Mouse (Mus musculus): ENCODE measurements at regions not wholly inside any gene's neighbourhood (a gene's known extent, or its start where the extent isn't known, plus 50 kb on each side); places are given as distances from the start of the nearest gene placed in this dataset.

DNA sequence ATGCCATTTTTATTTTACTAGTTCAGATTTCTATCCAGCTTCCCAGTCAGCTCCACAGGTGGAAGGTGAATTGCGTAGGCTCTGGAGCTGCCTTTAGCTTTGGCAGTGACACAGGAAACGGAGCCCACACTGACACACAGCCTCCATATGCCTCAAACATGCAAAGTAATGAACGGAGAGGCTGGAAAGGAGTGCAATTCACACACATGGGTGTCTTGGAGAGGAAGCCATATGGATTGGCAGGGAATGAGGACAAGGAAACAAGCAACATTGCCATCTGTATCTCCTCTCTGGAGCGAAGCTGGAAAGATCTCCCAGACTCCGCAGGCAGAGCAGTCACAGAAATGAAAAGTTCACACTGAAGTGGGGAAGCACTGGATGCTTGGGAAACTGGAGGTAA lies 201.6 kb upstream of the 4930452B06Rik start:
- DNase-seq = no peak

DNA sequence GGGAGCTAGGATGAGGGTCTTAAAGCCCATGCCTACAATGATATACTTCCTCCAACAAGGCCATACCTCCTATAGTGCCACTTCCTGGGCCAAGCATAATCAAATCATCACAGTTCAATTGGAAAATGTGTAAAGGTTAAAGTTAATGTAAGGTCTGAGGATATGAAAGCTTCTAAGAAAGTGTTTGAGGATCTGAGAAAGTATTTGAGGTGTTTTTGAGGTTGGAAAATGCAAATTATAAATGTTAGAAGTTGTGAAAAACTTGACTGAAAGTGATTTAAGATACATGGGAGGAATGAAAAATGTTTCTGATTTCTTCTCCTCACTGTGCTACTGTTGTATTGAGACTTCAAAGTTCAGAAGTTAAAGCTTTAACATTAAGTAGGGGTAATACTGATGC lies 185.5 kb upstream of the 4930452B06Rik start:
- DNase-seq = no peak

DNA sequence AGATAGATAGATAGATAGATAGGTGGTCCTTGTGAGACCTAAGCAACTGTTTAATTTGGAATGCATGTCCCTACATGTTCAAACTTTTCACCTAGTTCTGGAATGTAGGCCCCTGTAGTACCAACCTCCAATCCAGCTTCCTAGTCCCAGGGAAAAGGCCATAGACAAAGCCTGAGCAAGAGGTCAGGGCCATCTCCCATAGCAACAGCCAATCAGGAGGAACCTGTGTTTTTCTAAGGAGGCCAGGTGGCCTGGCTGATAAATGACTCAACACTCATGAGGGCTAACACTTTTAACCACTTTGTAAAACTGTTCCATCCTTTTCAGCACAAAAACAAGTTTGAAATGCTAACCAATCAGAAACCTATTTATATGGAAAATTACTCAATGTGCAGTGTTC lies 184.2 kb upstream of the 4930452B06Rik start:
- no peak for DNase-seq

DNA sequence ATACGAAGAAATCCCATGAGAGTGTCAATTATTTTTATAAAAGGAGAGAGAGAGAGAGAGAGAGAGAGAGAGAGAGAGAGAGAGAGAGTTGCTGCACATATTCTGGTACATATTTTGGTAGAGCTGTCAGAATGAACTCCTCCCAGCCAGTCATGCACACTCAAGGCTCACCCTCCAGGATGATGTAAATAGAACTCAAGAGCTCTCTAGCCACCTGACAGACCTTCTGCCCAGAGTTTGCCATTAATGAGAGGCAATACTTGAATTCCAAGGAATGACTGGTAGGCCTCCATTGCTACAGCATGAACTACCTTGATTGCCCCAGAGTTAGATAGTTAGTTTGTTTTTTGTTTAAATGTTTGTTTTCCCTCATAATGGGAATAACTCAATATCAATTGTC lies 167.5 kb upstream of the 4930452B06Rik start:
- no peak for DNase-seq

- DNase-seq = peak; percentile 4 to 7
These were observed 134.2 kb upstream of the 4930452B06Rik start for GRCm38 (mm10) chr14:8800217-8800616.

GRCm38 (mm10) chr14:8789348-8789747 lies 123.3 kb upstream of the 4930452B06Rik start:
- no peak for DNase-seq

DNA sequence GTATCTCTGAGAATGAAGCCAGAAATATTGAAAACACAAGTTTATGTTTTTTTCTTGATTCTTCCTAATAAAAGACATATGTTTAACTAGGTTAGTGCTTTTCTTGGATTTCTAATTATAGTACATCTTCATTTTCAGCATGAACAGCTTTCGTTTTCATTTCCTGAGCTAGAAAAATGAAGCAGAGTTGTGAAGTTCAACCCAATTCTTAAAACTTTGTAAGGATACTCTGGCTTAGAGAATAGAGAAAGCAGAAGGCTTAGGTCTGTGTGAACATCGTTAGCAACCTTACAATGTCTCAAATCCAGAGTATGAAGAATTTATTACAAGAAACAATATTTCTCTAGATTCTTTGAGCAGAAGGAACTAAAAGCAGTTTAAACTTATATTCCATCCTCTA lies 94.5 kb upstream of the 4930452B06Rik start:
- no peak for DNase-seq

DNA sequence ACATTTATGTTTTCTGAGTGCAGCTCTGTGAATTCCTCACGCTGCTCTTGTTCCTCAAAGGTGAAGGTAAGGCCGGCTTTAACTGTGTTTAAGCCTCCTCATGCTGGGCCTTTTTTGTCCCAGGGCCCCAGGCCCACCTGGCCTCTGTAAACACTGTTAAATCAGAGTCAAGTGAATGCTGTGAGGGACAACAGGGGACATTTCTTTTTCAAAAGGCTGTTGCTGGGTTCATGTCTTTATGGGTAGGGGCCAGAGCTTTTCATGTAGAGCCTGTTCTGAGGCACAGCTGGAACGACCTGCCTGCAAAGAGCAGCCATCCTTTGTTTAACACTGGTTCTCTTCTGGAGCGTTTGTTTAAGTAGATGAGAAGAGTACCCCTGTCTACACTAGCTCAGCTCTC lies 70.8 kb upstream of the 4930452B06Rik start:
- DNase-seq = no peak

DNA sequence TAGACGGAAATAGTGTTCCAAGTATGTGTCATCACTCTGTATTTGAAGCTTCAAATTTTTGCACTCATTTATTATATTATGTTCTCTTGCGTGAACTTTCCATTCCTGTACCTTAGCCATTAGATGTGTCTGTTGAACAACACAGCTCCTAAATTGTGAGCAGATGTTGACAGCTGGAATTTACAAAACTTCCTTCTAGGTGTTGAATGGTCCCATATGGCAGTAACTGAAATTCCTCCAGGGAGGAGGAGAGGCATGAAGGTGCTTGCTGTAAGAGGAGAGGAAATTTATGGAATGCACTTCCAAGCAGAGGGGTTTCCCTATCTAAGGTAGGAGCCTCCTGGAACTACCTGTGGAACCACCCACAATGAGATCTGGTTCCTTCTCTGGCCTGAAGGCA lies 67.2 kb upstream of the 4930452B06Rik start:
- DNase-seq = no peak

DNA sequence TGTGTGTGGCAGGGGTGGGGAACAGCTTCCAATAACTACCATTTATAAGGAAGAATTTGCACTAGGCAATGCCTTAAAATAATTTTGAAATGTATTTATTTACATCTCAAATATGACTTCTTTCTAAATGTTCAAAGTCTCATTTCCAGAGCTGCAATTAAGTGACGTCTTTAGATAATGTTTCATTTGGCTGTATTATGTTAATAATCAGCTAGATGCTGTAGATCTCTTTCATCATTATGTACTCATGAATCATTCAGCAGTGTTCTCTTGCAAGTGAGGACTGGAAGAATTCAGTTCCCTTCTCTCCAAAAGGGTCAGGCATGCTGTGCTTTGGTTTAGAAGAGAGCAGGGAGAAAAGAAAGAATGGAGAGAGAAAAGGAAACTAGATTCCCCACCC lies 61.3 kb upstream of the 4930452B06Rik start:
- no peak for DNase-seq
